Mouse (Mus musculus) adrenal gland, adult 10 weeks (tissue): ENCODE results near the gene Dkk1. TPM values are rescaled to one million over a fixed set of nuclear protein-coding genes. Genes with fewer than 3 reads are reported as not detected.

ENCODE experiments used
- polyA plus RNA-seq: library from polyadenylated mRNA; stranded (reverse); fragments of 350-450 nt; fragmentation: Illumina TruSeq; extraction: RNeasy Lipid Tissue Mini Kit (QIAGEN cat#74804); gene quantifications from one replicate; pipeline ENCODE4 v1.2.3, GENCODE M21; 2014; ENCODE audit warnings: low read depth, low replicate concordance

Dkk1 gene
- polyA plus RNA-seq, result not detected

DNA sequence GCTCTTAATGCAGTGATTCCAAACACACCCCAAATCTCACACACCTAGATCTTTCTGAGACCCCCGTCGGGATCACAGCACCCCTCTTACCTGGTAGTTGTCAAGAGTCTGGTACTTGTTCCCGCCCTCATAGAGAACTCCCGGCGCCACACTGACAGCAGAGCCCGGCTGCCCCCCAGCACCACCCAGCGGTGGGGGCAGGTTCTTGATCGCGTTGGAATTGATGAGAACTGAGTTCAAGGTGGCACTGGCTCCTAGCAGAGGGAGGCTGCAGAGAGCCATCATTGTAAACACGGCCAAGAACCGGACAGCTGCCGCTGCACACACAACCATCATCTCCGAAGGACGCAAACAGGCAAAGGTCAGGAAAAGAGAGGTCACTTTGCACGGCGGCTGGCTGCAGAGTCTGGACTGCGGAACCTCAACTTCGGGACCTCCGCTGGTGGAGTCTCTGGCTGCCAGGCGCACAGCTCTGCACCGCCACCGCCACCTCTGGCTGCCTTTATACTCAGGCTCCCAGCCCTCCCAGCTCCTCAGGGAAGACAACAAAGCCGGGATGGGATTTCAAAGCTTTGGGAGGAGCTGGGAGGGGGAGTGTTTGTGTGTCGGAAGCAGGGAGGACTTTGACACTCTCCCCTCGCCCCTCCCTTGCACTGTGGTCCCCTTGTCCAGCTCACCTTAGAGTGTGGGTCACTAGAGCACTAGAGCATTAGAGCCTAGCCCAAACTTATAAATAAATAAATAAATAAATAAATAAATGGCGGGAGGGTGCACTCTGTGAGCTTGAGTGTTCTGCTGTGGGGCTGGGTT is at the start of gene Dkk1:
Dkk1 (minus strand) TSS at position 622 of the 810 bp plus-strand sequence.

